Mouse (Mus musculus) bone marrow macrophage, adult 2 months (primary cell): ENCODE measurements around the gene Vopp1.

Experiments used
- CTCF ChIP-seq: IDR thresholded peaks from 2 replicates; pipeline ENCODE4 v1.5.1; 2012; ENCODE audit warnings: low read depth, mild to moderate bottlenecking, low read length, moderate library complexity
- POLR2A ChIP-seq: IDR thresholded peaks from 2 replicates; pipeline ENCODE4 v1.6.1; 2012; ENCODE audit warnings: mild to moderate bottlenecking, low read depth, low read length, borderline replicate concordance

DNA sequence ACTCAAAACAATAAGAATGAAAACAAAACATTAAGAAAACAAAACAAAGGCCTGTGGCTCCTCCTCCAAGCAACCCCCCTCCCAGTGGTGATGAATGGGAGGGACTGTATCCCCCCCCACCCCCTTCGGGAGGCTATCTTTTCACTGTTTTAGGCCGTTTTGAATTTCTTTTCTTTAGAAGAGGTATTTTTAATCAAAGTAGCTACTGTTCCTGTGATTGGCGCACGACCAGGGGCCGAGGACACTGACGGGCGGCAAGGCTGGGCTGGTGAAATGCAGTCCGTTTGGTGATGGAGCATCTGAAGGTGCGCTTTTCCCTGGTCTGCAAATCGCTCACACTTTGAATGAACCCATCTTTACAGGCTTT is 122.6 kb downstream of the Vopp1 start, which contains the start of gene Lancl2:
- no peak for TF ChIP-seq POLR2A
- TF ChIP-seq CTCF = no peak
